Mouse (Mus musculus) heart, adult 2 months (tissue): ENCODE data around the gene Pawr.

Experiments
- CTCF ChIP-seq: fragments of 200-600 bp; IDR thresholded peaks from 2 replicates; pipeline ENCODE4 v1.8.1; 2022; ENCODE audit warnings: antibody characterized with exemption, mild to moderate bottlenecking, moderate library complexity
- EP300 ChIP-seq: fragments of 200-500 bp; IDR thresholded peaks from 2 replicates; pipeline ENCODE4 v1.6.1; 2011; ENCODE audit warnings: low read depth, low read length, control low read depth; ENCODE audit not compliant: insufficient read depth
- POLR2A ChIP-seq: fragments of 200-500 bp; IDR thresholded peaks from 2 replicates; pipeline ENCODE4 v1.6.1; 2011; ENCODE audit warnings: mild to moderate bottlenecking, low read depth, low read length, control low read depth; ENCODE audit not compliant: insufficient read depth

DNA sequence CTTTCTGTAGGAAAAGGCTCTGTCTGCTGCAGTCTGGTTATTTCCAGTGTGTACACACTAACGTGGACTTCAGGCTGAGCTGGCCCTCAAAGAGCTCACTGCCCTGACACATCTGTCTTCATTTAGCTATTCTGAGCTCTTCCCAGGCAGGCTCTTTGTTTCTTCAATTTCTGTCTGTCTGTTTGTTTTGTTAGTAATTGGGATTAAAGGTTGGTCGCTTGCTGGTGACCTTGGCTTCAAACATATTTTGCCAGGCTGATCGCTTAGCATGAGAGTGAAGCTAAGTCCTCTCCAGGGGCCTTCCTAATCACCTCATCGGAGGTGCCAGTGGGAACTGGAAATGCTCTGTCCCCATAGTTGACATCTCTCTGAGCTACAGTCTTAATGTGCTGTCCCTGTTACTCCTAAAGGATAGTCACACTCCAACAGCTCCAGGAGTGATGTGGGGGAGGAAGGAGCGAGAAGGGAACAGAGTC lies 53.6 kb downstream of the Pawr start:
- no peak for TF ChIP-seq CTCF
- no peak for TF ChIP-seq POLR2A
- no peak for TF ChIP-seq EP300
